Mouse (Mus musculus): Measurements from ENCODE around the gene Adgrg3. TPM values are rescaled to one million over a fixed set of nuclear protein-coding genes. Genes with fewer than 3 reads are reported as not detected.

The Adgrg3 gene
- polyA plus RNA-seq (2015; fragmentation: Nextera tagmentation; extraction: Ambion mirVana) = 8.5 and 9.7 TPM in 2 replicates

DNA sequence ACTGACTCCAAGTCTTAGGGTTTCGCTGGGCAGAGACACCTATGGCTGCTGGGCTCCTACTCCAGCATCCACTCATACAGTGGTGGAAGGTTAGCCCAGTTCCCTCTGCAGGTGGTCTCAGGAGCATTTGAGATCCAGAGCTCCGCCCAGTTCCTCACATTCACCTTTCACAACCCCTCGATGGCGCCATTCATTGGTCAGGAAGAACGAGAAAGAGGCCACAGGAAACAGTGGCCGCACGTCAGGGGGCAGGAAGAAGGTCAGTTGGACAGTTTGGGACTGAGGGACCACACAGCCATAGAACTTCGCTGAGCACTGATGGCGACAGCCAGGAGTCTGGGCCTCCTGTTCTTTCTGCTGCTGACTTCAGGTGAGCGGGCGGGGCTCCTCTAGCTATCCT, at the start of gene Adgrg3:
Gene Adgrg3, plus strand, starts transcription at position 242 of the 400 bp plus-strand sequence.
- DNase-seq (ENCODE audit: low spot score) = no peak

DNA sequence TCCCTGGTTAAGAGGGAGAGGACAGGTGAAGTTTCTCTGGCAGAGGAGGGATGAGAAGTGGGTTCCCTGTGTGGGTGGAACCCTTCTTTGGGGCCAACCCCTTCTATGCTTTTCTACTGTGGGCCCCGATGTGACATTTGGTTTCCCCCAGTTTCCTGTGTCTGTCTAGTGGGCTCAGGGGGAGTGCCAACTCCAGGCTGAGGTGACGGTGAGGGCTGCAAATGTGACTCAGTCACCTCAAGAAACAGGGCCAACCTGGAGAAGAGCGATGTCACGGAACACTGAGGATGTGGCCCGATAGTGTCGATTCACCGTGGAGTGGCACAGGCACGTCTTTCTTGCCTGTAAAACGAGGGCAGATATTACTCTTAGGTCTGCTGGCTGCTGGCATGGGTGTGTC, 44.2 kb upstream of the Adgrg3 start:
- peak; percentile 74 for DNase-seq (ENCODE audit: low spot score)

DNA sequence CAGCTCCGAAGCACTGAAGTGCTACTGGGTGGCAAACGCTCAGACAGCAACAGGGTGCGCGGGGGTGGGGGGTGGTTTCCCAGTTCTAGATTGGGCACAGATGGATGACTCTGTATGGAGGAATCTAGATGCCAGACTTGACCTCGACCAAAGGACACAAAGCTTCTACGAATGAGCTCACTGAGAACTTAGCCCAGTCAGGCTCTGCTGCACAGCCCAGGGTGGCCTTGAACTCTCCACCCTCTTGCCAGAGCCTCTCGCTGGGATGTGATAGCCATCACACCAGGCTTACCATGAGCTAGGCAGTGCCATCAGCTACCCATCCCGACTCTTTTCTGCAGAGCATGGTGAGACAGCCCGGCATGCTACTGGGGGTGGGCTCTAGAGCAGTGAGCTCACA, 43.7 kb upstream of the Adgrg3 start:
- DNase-seq (ENCODE audit: low spot score) = no peak

DNA sequence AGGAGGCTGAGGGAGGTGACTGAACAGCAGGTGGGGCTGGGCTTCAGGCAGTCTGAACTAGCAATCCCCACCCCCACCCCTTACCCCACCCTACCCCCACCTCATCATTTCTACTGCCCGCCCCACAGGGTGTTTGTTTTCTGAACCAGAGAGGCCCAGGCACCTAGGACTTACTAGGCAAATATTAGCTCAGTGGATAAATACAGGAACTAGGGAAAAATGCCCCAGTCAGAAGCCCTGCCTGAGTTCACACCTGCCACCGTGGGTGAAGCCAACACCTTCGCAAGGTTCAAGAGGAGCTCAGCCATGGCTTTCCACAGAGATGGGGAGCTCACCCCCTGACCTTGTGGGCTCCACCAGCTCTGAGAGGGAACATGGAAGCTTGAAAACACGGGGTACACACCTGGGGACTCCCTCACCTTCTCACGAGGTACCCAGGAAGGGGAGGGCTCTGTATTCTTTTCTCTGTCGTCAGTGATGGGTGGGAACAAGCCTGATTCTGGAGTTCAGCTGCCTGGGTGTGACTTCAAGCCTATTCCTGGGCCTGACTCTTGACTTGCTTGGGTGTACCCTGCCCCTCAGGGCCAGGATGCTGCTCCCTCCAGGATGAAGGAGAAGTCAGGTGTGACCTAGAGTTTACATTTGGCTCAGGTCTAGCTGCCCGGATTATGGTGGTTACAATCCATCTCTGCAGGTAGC, 42.9 kb upstream of the Adgrg3 start, which contains the start of gene Adgrg1:
Gene Adgrg1, plus strand, starts transcription at position 285 of the 699 bp plus-strand sequence.
- no peak for DNase-seq (ENCODE audit: low spot score)

DNA sequence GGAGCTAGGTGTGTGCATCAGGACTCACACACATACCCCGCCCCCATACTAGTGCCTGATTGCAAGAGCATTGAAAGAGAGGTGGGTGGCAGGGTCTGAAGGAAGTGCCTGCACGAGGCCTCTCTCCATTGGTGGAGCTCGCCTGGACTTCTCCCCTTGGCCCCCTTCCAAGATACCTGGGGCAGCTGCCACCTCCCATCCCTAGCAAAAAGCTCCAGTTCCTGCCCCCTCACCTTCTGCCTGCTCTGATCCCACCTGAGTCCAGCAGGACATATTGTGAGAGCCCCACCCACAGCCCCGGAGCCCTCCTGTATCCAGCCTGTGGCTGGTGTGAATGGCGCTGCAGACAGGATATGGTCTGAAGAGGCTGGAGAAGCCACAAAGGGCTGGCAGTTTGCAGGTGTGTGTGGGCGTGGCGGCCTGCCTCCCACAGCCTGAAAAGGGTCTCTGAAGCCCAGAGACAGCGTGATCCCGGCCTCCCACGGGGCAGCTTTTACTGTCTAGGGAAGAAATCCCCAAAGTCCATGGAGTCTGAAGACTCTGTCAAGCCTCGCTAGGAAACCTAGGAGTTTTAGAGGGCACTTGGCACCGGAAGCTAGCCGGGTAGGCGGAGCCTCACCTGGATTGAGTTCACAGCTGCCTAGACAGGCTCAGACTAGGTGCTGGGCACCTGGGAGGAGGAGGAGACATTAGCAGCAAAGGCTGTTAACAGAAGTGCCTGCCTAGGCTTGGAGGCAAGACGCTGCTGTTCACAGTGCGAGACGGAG, 40.7 kb upstream of the Adgrg3 start:
- DNase-seq (ENCODE audit: low spot score) = peak; percentile 80

DNA sequence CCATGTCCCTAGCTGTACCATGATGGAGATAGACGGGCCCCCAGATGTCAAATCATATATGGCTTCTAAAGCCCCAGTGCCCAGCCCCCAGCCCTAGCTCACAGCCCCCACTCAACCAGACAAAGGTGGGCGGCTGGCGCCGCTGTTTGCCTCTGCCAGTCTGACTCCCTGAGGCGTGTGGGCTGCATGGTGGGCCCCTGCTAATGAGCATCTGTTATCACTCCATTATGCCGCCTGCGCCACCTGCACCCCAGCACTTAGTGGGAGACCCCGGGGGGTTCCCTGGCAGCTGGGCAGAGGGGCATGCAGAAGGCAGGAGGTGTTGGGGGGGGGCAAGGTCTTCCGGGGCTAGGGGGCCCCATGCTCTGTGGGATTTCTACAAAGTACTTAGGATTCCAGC, 39.4 kb upstream of the Adgrg3 start:
- no peak for DNase-seq (ENCODE audit: low spot score)

DNA sequence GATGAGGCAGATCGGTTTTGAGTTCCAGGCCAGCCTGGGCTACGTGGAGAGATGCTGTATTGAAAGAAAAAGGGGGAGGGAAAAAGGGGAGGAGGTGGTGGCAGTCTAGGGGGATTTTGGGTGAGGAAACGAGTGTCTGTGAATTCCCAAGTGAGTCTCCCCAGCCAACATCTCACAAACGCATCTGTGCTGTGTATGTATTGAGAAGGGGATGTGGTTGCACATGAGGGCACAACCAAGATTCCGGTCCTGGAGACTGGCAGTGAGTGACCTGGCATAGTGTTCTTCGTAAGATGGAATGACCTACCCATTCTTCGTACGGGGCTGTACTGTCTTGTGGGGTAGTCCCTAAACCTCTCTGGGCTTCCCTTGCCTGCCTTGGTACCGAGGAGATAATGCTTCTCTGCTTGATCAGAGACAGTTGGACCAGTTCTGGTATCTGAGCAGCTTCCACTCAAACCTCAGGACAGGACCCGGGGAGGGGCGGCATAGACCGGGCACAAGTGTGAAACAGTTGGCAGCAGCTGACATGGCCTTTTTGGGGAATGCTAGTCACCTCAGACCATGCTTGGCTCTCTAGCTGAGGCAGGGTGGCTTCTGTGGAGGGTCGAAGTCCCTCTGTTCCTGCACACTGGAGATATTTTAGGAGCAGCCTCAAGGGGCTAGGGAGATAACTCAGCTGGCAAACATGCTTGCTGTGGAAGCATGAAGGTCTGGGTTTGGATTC, 38.7 kb upstream of the Adgrg3 start:
- DNase-seq (ENCODE audit: low spot score) = no peak

DNA sequence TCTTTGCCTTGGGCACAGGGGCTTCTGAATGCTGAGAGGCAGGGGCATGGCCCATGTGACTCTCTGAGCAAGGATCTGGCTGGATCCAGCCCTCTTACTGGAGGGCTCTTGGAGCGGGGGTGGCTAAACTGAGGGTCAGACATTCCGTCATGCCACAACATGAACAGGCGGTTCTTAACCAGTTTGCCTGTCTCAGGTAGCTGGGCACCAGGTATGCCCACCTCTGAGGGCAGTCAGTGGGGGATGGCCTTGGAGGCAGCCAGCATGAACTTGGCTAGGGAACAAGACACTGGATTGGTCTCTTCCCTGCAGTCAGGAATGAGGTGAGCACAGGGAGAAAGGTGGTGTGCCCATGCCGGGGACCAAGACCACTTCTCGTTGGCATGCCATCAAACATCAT, 37.3 kb upstream of the Adgrg3 start:
- no peak for DNase-seq (ENCODE audit: low spot score)

DNA sequence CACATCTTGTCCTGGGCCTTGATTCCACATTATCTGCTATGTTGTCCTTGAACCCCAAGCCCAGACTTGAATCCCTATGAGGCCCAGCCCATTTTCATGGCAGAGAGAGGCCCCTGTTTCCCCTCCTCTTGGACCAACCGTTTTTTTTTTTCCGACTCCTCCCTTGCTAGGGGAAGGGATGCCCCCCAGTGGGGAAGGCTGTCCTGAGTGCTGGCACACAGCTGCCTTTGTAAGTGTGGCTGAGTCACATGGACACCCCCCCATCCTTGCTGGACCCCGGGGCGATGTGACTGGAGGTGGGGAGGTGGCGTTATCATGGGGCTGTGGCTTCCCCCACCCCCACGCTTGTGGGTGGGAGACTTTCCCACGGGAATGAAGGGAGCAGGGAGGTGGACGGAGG, 36.5 kb upstream of the Adgrg3 start:
- no peak for DNase-seq (ENCODE audit: low spot score)

DNA sequence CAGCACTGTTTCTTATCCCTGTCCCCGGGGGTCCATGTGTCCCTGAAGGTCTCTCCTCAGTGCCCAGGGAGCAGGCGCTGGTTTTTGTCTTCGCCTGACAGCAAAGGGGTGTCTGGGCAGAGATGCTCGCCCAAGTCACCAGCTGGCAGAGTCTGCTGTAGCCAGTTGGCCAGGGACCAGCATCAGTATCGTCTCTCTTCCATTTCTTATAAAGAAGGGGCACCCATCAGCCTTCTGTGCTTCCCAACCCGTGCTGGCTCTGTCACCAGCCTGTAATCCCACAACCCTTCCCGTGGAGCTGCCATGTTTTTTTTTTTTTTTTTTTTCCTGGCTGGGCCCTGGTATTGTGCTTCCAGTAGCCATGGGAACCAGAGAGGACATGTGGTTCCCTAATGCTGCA, 35.6 kb upstream of the Adgrg3 start:
- DNase-seq (ENCODE audit: low spot score) = no peak

DNA sequence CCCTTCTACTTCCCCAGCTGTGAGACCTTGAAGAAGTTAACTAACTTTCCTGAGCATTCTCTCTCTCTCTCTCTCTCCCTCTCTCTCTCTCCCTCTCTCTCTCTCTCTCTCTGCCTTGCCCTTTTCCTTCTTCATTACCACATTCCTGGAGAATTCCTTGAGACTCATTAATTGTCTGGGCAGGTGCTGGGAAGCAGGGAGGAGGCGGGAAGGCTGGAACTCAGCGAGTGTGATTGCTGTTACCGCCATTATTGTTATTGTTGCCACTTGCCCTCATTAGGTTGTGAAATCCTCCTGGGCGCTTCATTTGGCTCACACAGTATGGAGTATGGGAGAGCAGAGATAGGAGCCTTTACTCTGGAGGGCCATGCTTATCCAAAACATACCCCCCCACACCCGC, 34.3 kb upstream of the Adgrg3 start:
- DNase-seq (ENCODE audit: low spot score) = no peak

DNA sequence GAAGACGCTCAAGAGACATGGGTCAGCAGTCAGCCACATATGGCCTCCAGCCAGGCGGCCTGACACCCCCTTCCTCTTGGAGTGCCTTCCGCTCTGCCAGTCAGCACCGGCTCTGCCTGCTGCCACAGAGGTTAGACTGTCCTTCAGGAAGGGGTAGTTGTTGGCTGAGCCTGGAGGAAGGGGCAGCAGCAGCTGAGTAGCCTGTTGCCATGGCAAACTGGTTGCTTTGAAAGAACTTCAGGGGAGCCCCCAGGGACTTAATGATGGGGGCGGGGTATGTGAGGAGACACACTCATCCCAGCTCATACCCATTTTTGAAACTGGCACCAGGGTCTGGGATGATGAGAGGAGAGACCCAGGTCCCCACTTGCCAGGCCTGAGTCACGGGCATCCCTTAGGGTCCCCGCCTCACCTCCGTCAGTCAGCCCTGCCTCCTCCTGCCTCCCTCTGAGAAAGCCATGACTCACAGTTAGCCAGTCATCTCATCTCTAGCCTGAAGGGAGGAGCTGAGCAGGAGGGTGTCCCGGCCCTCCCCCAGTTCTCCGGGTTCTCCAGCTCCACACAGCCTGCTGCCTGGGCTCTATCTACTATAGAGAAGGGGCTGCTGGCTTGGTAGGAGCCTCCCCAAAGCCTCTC, 33.5 kb upstream of the Adgrg3 start:
- no peak for DNase-seq (ENCODE audit: low spot score)

DNA sequence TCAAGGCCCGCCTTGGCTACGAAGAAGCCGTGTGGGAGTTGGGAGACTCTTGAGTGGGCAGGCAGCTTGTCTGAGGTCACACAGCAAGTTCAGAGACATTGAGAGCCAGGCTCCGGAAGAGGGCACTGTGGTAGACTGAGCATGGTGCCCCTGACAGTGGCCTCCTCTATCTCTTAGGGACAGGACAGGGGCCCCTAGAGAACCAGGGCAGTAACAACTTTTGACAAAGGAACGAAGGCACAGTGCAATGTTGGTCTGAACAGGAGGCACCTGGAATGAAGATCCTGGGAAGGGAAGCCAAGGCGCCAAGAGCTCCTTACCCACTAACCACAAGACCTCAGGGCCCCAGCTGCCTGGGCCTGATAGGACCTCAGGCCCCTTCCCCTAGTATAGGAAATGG, 32.5 kb upstream of the Adgrg3 start:
- peak; percentile 72 for DNase-seq (ENCODE audit: low spot score)

DNA sequence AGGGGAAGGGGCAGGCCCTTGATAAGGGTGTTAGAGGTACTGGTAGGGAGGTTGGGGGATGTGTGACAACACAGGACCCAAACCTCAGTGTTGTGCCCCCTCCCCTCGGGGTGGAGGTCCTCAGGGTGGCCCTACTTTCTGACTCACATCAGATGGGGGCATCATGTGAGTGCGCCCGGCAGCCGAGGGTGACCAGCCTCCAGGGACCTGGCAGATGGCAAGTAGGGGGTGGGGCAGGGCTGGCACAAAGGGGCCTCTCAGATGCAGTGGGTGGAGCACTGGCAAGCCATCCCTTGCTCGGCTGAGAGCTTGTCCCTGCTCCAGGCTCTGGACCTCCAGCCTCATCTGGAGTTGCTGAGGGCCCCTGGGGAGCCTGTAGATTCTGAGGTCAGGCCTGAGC, 30.8 kb upstream of the Adgrg3 start:
- DNase-seq (ENCODE audit: low spot score) = no peak

DNA sequence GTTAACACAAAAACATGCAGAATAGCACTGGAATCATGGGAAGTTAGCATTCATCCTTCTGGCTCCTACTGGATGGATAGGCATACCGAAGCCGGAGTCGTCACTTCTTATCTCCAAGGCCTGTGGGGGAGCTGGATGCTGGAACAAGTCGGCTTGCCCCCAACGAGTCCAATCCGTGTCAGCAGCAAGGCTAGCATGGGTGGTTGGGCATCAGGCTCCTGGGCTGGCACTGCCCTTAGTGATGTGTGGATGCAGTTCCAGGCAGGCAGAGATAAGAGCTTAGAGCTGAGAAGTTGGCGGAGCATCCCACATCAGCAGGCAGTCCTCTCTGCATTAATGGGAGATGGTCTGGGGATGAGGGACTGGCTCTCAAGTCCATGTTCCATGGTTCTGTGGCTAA, 29.9 kb upstream of the Adgrg3 start:
- no peak for DNase-seq (ENCODE audit: low spot score)

DNA sequence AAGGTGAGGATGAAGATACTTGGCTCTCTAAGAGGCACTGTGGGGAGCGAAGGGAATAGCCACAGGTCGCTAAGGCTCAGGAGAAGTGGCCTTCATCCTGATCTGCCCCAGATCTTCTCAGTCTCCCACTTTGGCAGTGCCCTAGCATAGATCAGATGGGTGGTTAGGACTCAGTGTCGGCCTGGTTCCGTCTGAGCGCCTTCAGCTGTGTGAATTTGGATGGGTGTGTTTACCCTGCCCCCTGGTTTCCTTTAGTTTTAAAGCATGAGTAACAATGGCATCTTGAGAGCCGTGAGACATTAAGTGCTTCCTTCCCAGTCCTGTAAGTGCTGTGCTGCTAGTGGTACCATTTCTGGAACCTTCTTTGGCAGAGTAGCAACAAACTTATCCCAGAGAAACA, 28.9 kb upstream of the Adgrg3 start:
- DNase-seq (ENCODE audit: low spot score) = no peak

DNA sequence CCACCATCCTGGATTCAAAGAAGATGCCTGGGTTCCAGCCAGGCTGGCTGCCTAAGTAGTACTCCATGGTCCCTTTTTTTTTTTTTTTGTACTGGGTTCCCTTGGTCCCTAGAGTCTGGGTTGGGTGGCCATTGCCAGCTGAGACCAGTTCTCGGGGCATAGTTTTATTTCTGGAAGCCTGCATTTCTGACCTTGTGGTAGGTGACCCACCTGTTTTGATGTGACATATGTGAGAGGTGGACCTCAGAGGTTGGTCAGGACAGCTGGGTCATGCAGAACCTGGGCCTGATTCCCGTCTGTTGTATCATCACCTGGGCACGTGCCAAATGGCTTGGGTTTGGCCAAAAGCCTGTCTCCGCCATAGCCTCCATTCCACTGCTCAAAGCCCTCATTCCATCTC, 27.8 kb upstream of the Adgrg3 start:
- DNase-seq (ENCODE audit: low spot score) = no peak

DNA sequence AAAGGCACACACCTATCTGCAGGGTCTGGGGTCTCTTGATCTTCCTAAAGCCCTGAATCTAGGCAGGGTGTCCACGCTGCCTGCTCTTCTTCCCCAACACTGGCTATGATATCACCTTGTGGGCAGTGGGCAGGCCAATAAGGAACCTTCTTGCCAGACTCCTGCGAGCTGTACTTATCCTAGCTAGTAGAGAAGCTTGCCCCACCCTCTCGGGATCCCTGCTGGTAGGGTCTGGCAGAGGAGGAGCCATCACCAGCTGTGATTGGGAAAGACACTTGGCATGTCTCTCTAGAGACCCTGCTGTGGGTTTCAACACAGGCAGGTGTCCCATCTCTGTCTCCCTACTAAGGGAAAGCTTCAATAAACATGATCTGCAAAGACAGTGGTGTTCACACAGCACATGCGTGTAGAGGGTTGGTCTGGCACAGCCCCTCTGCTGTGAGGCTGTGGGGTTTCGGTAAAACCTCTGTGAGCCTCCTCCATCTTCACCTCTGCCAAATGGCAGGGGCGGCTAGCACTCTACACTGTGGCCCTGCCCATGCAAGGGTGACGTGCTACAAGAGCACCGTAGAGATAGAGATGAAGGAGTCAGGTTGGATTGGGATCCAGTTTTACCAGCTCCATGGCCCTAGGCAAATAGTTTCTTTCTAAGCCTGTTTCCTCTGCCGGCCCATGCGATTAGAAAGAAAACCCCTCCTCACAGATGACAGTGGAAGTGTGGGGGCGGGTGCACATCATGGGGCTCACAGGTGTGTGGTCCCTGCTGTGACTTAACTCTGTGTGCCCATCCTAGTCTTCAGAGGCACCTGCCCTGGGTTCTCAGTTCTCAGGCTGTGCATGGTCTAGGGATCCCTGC, 26.7 kb upstream of the Adgrg3 start:
- DNase-seq (ENCODE audit: low spot score) = no peak

DNA sequence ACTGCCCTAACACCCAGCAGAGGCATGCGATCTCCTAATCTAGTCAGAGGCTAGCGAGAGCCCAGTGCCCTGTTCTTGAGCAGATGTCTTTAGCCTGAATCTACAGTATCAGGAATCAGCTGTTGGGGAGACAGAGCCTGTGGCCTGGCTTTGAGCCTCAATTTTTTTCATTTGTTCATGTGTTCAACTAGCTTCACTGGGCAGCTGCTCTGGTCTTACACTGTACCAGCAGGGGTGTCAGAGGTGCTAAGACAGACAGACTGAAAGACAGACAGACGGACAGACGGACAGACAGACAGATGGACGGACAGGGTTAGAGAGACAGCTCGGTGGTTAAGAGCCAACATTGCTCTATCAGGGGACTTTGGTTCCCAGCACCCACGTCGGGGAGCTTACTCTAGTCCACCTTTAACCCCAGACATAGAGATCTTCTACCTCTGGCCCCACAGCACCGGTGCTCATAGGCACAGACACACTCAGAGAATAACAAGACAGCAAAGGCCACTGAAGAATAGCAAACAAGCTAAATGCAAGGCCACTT, 26.0 kb upstream of the Adgrg3 start:
- DNase-seq (ENCODE audit: low spot score) = no peak

DNA sequence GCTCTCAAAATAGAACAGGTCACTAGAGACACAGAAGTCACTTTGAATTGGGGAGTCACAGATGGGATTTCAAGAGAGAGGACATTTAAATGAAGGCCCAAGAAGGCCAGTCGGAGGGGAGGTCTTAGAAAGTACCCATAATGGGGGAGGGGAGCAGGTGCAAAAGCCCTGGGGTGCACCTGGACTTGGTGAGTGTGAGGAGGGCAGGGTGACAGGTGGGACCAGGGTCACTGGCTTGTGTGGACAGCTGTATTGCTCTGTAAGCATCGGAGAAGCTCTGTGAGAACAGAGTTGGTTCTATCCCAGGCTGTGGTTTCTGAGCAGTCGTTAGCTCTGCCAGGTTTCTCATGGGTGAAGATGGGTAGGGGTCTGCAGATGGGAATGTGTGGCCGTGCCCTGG, 25.5 kb upstream of the Adgrg3 start:
- DNase-seq (ENCODE audit: low spot score) = no peak

DNA sequence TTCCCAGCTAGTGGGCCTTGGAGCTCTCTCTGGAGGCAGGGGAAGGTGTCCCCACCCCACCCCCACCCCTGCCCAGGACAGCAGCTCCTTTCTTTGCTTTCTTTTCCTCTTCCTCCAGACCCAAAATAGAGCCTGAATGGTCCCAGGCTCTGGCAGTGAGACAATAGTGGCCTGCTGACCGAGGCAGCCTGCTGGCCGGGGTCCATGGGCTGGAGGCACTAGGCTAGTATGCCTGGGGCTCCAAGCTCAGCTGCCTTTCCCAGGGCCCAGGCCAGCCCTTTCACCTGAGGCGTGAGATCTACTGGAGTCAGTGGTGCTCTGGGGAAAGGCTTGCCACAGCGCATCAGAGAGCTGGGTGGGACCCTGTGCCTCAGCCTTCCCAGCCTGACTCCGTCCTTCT, 25.0 kb upstream of the Adgrg3 start:
- no peak for DNase-seq (ENCODE audit: low spot score)

Data from thymus, postnatal 0 days (tissue).